Mouse (Mus musculus) adrenal gland, postnatal 4 days (tissue): ENCODE results near the gene Glis3. TPM values are rescaled to one million over a fixed set of nuclear protein-coding genes. Genes with fewer than 3 reads are reported as not detected.

Source experiments
- DNase-seq, 2 experiments: peaks; one replicate each; pipeline ENCODE4 v3.0.0; 2021 to 2022; ENCODE audit warnings: low spot score in 2 of 2, mixed read lengths in 2 of 2
- total RNA-seq, 2 experiments: library from RNA; stranded (reverse); gene quantifications; 2 replicates each; pipeline ENCODE4 v1.2.3; 2021

The Glis3 gene
- total RNA-seq, 2 experiments from 2014 or later: 10.6 to 19.0 TPM

DNA sequence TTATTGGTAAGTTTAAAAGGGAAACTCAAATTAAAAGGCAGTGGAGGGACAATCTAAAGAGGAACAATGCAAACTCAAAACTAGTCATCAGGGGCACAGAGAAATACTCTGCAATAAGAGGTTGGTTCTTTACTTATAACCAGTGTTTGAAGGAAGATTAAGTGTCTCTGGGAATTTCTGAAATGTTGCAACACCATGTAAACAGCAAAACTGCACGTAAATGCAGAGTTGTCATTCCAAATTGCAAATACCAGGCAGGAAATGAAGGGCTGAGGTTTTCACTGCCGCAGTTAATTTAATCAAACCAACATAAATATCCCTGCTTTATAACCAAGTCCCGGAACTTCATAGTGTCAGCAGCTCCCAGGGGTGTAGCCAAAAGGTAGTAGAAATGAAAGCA is 342.3 kb downstream of the Glis3 start:
- DNase-seq: no peak

DNA sequence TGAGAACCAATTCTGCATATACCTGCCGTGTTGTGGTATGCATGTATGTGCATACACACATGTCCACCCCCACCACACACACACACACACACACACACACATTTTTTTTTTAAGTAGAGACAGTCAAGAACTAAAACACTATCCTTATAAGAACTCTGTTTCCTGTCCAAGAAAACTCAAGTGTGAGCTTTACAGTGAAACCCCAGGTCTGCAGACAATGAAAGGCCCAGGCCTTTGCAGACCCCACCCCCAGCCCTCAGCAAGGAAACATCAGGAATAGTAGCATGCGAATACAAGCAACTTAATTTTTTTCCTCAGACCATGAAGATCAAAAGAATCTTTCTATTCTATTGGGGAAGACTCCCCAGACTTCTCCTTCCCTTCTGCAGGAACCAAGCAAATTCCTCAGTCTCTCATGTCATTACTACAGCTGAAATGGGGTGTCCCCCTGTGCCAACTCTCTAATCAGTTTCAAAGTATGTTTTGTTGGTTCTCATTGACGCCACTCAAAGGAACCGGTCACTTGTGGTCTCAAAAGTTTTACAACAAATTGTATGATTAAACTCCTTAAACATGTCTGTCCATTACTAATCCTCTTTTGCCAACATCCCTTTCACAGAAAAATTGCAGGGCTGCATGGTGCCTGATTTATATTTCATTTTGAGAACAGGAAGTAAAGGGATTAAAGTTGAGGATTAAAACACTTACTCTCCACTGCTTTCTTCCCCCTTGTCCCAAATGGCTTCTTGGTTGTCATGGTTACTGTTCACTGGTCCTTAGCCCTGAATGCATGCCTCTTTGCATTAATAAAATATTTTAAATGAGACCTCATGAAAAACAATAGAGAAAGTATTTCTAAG is 343.0 kb downstream of the Glis3 start:
- DNase-seq: no peak

DNA sequence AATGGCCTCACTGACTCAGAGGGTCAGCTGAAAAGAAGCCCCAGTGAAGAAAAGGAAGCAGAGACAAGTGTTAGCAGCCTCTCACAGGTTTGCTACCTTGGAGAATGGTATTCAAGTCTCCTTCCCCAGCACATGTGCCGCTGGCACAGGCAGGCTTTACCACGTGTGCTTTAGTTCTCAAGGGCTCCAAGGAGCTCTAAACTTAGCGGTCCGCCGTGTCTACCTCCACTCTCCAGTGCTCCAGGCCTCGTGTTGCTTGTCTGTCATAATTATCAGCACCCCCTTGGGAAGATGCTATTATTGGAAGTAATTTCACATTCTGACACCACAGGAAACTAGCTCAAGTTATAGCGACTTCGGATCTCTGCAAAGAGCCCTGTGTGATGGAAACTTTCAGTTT is 344.0 kb downstream of the Glis3 start:
- DNase-seq: no peak

DNA sequence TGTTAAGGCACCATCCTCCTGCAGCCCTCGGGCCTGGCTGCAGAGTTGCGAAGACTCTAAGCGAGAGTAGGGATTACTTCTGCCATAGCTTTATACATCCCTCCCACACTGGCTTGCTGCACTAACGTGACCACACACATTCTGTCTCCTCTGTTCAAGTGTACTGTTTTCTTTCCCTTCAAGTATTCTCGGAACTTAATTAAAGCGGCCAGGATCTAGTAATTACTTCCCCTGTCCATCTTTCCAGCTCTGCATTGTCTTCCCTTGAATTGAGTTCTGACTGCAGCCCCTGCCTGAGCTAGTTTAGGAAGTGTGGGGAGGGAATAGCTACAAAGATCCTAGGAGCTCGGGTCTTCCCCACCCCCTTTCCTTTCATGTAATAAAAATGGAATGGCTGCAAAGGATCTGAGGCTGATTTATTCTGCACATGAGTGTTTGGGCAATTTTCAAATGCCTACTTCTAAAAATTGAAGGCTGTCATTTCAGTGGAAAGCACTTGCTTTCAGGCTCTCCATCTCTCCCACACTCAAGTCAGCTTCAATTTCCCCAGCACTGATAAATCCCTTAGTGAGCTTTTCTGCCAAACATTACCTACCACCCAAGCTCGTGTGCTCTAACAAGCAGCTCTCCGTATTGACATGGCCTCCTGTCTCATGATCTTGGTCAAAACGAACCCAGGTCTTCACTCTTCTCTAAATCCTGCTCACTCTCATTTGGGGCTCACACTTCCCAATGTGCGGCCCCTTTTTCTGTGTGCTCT is 346.7 kb downstream of the Glis3 start:
- DNase-seq: no peak

DNA sequence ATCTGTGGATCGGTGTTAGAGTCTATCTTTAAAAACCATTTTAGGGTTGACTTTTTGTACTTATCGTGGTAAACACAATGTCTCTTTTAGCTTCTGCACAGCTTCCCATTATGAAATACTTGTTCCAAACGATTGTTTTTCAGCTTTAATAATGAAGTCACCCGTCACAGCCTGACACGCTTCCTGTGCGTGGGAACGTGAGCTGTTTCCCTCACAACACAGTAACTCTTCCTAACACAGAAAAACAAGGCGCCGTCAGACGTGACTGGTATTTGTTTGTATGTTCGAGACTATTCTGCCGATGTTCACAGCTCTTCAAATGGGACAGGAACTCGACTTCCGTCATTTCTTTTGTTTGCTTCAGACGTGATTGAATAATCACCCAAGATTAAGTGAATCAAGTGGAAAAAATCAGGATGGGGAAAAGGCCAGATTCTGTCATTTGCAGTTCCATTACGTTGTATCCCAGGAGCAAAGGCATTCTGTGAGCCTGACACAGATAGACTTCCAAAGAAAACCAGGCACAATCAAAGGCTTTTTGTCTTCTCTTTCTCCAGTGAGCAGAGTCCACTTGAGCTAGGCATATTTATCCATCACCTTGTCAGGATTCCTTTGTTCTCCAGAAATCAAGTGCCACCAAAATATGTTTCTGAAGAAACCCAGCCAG is 351.3 kb downstream of the Glis3 start:
- DNase-seq: no peak

DNA sequence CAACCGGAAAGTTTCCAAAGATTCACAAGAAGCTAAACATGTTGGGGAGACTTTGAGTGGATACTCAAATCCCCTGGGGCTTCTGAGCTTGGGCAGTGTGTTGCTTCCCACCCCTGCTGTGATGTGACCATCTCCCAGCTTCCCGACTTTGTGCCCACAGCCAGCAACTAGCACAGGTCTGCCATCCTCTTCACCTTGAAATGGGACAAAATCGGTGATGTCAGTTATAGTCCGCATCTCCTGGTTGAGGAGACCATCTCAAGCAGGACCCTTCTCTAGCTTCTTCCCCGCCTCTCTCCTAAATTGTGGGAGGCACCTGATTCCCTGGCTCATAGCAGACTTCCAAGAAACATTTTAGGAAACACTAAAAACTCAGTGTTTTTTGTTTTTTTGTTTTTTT is 352.3 kb downstream of the Glis3 start:
- no peak for DNase-seq

DNA sequence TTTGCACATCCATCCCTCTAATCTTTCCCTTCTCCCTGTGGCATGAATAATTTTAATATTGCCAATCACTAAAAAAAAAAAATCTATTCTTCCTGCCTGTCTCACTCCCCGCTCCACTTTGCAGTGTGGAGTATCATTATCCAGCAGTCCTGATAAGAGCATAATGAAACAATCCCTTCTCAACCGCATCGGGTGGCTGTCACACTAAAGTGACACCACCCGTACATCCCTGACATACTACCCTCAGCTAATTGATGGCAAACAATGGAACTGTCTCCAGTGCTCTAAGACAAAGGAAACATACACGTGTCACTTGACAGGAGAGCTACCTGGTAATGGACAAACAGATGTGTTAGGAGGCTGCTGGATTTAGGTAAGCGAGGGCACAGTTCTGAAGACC is 373.8 kb downstream of the Glis3 start:
- no peak for DNase-seq

DNA sequence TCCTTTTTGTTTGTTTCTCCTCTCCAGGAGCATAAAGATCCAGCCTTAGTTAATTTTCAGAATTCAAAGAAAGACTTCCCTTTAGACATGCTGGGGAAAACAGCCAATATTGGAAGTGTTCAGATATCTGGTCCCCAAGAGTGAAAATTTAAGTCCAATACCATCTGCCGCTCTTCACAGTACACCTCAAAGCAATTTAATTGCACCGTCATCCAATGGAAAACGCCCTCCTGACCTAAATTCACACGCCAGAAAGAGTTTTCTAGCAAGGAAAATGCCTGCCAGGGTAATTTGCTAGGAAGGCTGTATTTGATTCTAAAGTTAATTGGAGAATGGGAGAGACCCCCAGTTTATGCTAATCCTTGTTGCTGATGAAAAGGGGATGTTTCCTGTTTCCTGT is 374.4 kb downstream of the Glis3 start:
- no peak for DNase-seq

DNA sequence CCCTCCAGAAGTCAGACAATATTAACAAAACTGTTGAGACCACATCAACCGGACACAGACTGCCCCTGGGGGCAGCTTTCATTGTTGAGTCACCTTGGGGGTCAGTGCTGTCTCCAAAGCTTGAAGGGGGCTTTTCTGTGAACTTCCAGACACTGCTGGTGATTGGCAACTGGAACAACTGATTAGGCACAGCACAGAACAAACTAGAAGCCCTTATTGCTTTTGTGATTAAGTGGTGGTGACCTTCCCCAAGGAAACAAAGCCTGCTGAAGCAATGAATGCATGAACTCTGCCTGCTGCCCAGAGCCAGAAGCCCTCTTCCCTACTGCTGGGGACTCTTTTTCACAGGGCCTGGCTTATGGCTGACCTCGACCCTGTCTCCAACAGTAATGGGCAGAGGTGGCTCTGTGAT is 377.0 kb downstream of the Glis3 start:
- DNase-seq: no peak

DNA sequence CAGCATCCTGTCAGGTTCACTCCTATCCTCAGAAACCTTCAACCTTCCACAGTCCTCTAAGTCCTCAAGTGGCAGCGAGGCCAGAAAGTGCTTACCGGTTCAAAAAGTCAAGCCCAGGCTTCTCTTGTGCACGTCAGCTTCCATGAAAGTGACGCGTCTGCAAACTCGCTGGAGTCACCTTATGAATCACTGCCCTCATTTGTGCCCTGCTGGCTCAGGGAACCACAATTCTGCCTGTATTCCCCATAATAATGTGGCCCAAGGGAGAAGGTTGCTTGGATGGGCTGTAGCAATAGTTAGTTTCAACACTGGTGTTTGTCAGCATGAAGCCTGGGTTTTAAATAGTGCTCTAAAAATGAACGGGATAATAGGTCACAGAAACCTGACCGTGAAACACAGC is 379.7 kb downstream of the Glis3 start:
- no peak for DNase-seq

DNA sequence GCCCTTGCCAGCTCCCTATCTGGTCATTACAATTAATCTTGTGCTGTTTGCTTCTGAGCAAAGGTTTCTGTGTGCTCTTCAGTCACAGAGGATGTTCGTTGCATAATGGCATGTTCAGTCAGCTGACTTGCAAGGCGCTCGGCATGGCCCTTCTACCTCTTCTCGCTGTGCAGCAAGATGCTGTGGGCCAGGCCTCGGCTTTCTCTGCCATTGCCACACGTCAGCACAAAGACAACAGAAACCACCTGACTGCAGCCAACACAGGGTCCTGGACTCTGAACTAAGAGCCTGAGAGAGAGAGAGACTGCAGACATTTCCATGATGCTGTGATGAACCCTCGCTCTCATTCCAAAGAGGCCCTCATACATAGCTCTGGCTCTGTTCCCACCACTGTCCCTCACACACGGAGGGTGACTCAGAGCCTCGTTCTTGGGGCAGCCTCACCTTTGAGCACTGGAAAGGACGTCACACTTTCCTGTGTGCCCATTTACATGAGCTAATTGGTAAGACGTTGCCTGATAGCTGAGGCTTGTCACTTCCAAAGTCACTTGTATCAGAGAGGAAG is 380.6 kb downstream of the Glis3 start:
- no peak for DNase-seq

DNA sequence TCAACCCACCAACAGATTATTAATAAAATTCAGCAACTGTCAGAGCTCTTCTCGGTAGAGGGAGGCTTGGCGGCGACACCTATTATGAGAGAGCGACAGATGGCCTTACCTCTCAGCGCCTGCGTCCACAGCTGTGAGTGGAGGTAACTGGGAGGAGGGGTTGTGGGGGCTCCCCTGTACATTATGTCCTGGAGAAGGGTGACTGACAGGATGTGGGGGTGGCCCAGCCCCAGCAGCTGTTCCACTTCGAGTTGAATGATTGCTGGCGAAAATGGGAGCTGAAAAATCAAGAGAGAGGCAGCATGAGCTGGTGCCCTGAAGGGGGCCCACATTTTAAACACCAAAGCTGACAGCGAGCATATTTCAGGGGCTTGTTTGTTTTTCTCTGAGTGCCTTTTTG is 381.2 kb downstream of the Glis3 start:
- no peak for DNase-seq

DNA sequence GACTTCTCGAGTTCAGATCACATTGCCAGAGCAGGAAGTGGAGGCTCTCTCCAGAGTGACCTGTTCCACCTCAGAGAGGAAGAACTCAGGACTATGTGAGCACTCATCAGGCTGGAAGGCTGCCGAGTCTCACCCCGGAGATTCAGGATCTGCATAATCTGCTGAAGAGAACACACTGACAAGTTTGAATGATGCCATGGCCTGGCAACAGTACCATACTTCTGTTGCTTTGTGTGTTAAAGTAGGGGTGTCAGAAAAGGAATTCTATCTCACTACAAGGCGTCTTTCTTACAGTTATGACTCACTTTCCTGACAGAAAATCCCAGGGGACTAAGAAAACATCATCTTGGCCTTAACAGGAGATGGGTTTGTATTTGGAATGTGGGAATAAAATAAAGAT is 388.3 kb downstream of the Glis3 start:
- no peak for DNase-seq

DNA sequence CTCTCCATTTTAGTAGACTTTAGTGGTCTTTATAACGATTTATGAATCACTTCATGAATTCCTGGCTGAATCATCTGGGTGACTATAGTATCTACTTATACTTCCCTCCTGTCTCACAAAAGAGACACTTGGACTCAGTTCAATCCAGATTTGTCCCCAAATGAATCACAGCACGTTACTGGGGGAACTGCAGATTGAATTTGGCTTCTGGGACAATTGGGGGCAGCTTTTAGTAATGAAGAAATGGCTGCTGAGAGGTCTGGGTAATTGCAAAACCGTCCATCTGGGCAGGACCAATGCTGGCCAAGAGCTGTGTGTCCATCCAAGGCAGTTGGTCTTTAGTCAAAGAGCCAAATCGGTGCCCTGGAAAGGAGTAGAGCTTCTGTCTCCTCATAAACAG is 390.4 kb downstream of the Glis3 start:
- no peak for DNase-seq

DNA sequence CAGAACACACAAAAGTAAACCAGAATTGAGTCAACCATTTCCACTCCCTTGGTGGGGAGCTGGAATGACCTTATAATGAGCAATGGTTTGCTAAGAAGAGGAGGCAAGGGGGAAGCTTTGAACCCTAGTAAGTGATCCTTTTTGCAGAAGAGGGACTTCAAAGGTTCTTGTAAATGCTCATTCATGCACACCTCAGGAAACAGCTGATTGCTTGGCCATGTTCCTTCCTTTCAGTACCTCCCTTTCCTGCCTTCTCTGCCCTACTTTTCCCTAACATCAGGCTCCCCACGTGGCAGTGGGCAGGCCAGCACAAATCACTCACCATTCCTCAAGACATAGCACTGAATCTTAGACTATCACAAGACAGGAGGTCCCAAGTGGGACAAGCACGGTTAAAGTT is 392.4 kb downstream of the Glis3 start:
- DNase-seq: no peak

DNA sequence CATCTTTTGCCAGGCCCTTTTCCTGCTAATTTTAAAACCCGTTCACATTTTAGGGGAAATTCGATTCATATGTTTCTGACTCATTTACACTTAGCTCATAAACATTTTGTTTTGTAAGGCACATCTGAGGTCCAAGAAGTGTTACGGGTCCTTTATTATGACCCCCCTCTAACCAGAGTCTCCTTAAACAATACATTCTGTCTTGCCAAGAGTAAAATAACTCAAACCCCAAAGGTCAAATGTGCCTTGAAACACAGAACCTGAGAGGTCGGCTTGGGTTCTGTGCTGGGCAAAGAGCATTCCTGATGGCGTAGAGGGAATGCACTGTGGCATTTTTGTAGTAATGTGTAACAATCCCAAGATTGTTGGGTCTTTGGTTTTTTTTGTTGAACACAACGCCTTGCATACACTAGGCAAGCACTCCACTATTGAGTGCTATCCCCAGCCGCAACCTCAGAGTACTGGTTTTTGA is 395.7 kb downstream of the Glis3 start:
- no peak for DNase-seq

DNA sequence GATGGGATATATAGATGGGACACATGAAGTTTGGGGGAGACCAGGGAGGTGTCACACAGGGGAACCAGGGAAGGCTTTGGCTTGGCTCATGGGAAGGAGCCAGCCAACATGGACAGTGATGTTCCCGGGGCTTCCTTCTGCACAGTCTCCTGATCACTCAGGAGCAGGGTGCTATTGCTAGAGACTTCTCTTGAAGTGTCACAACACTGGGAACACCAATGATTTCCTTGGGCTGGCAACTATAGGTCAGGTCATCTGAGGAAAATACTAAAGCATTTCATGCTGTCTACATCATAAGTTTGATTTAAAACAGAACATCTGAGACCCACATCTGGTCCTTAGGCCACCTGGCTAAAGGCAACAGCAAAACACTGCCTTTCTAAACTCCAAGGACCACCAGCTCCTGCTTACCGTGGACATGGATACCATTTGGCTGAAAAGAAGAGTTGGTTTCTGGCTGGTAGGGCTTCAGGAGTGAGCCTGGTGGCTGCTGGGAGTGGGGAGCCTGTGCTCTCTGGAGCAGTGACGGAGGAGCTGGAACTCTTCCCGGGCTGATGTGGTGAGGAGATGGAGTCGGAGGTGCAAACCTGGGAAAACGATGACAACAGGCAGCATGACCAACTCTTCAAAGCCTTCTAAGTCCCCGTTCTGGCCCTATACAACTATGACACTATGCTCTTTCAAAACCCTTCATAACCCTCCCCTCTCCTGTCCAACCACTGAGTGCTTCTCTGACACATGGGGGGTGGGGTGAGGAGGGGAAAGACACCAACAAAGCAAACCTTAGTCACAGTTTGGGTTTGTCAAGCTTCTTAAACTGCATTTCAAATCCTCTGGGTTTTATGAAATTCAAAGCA is 396.4 kb downstream of the Glis3 start:
- no peak for DNase-seq

DNA sequence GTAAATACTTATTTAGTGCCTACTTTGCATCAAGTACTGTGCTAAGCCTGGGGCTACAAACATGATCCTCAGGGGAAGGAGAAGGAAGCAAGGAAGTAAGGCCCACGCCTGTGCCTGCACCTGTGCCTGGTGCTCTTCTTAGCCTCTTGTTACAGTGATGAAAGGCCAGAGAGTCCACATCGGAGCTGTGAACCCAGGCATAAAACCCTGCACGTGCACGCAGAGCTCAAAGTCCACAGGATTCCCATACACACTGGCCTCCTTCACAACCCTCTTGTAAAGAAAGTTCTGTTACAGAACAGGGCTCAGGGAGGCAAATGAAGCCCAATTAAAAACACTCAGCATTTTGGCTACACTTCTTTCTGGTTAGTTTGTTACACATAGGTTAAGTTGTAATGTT is 398.5 kb downstream of the Glis3 start:
- DNase-seq: no peak

DNA sequence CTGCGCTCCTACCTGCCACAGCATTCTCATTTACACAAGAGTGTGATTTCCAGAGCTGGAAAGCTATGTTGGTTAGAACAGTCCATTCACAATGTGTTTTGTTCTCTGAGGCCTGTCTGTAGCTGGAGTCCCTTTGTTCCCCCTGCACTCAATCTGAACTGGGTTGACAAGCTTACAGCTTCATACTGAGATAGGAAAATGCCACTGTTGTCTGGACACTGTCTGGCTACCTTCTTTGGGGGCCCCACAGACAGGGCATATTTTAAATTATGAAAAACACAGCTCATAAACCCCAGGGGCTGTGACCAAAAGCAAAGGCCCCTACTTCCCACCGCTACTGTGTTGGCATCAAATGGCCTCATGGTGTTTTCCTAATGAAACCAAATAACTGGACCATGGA is 402.8 kb downstream of the Glis3 start:
- DNase-seq: no peak

DNA sequence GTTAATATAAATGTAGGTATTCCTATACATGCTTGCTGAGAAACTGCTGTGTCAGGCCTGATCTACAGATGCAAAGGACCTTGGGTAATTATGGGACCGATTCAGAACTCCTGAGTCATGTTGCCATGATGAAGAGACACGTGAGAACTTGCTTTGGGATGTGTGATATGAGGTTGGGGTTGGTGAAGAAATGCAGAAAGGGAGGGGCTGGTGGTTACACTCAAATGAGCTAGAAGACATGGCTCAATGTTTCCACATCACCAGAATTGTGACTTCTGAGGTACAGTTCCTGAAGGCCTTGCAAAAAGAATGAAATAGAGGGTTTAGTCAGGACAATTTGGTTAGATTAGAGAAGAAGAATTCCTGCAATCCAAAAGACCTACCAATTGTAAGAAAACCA is 405.4 kb downstream of the Glis3 start:
- DNase-seq: no peak

DNA sequence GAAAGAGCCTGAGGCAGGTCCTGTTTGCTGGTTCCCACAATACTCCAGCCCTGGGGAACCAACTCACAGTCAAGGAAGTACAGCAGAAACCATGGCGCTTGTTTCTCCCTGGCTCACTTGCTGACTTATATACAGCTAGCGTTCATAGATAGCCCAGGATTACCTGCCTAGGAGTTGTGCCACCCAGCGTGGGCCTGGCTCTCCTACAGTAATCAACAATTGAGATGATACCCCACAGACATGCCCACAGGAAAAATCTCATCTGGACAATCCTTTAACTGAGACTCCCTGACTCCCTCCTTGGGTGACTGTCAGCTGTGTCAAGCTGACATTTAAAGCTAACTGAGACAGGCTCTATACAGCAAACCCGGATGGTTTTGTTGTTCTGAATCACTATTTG is 405.9 kb downstream of the Glis3 start:
- DNase-seq: no peak
